Mouse (Mus musculus) brain, embryonic 14.5 days (tissue): Measurements from ENCODE around the gene Gm10972.
"Not testable (repeated sequence)": the region's sequence is repeated elsewhere in the genome, so short reads cannot be mapped to it uniquely, and the experiment has no call there.

Experiments used
- CTCF ChIP-seq: fragments of 200-500 bp; IDR thresholded peaks from 2 replicates; pipeline ENCODE4 v1.5.1; 2012; ENCODE audit warnings: inconsistent platforms, mild to moderate bottlenecking, moderate library complexity, borderline replicate concordance; ENCODE audit not compliant: insufficient read depth, insufficient read length; ENCODE audit errors: extremely low read depth
- POLR2A ChIP-seq: fragments of 200-500 bp; IDR thresholded peaks from 2 replicates; pipeline ENCODE4 v1.6.1; 2012; ENCODE audit warnings: mild to moderate bottlenecking, inconsistent platforms, borderline replicate concordance; ENCODE audit not compliant: poor library complexity, insufficient read depth, insufficient read length, severe bottlenecking; ENCODE audit errors: extremely low read depth

- not testable (repeated sequence) for TF ChIP-seq CTCF, POLR2A
These were observed 17.9 kb downstream of the Gm10972 start for GRCm38 (mm10) chr3:94660841-94661240.
